Mouse (Mus musculus): ENCODE data around the gene Gabrd.

The Gabrd gene

GRCm38 (mm10) chr4:155336284-155337050 is 61.4 kb downstream of the Gabrd start:
- no peak for DNase-seq
